In genomic region chr9:56559618-56560144, GRCm38 (mm10) we compare ENCODE assay signal across 32 mouse cellular contexts.
DNase-seq lines count a peak whose midpoint lies in the region; ATAC-seq and TF ChIP-seq lines count a peak whose summit lies in the region.
"Had no signal": no experiment of that assay in that cellular context is flagged by ENCODE, and none has a peak within 500 bp of the region (broad histone marks: within the 10 kb centered on the region; RNA-seq: fewer than 3 reads in every experiment).

No protein-coding gene starts in this region.

- no peak for DNase-seq in neural tube, embryonic 10.5 days (ENCODE audit: extremely low spot score, low spot score)
- DNase-seq in mesoderm, embryonic 11.5 days (ENCODE audit: low read depth, low spot score): peak; percentile 74
- no peak for DNase-seq in lung, postnatal 25 days (ENCODE audit: low spot score)
- DNase-seq: adrenal gland, adult 2 months; adrenal gland, postnatal 36 days; B cell, adult 2 months; cerebellum, adult 18-20 months; cerebellum, postnatal 10 days; heart, adult 2 months; heart, postnatal 10 days; kidney, postnatal 10 days; liver, embryonic 13.5 days; lung, adult 18-20 months; thymus, postnatal 4 days had no signal

- ATAC-seq in intestine, embryonic 15.5 days: peak; percentile 60
- no peak for ATAC-seq in intestine, postnatal 0 days
- ATAC-seq in neural tube, embryonic 12.5 days (ENCODE audit: low FRiP score, low read depth): peak; percentile 55
- no peak for ATAC-seq in embryonic facial prominence, embryonic 12.5 days (ENCODE audit: insufficient number of reproducible peaks, insufficient read depth, low FRiP score, low TSS enrichment)
- ATAC-seq: activated CD4-positive, CD25-positive, alpha-beta regulatory T cell, adult 4 months; hindbrain, postnatal 0 days; intestine, embryonic 16.5 days; lung, postnatal 0 days; midbrain, embryonic 15.5 days had no signal

- H3K4me2 ChIP-seq in intestine, embryonic 15.5 days (replicated peaks): no peak overlapping the region
- H3K4me2 ChIP-seq in intestine, postnatal 0 days (replicated peaks; ENCODE audit: low read depth): no peak overlapping the region
- no peak overlapping the region for H3K4me2 ChIP-seq in neural tube, embryonic 12.5 days (replicated peaks)
- H3K4me2 ChIP-seq in embryonic facial prominence, embryonic 12.5 days (replicated peaks): no peak overlapping the region
- H3K4me2 ChIP-seq: embryonic facial prominence, embryonic 15.5 days; forebrain, embryonic 12.5 days; heart, embryonic 13.5 days; limb, embryonic 15.5 days; liver, embryonic 13.5 days; midbrain, embryonic 15.5 days had no signal

- H3K9ac ChIP-seq in intestine, embryonic 15.5 days: no peak overlapping the region
- no peak overlapping the region for H3K9ac ChIP-seq in intestine, postnatal 0 days (ENCODE audit: low read depth, low read length)
- H3K9ac ChIP-seq in neural tube, embryonic 12.5 days: no peak overlapping the region
- H3K9ac ChIP-seq in embryonic facial prominence, embryonic 12.5 days: 0 out of 2 replicates have a peak overlapping the region, but pooled peaks have one; percentile 10
- H3K9ac ChIP-seq: embryonic facial prominence, embryonic 15.5 days; forebrain, embryonic 12.5 days; heart, embryonic 13.5 days; limb, embryonic 15.5 days; liver, embryonic 13.5 days; midbrain, embryonic 15.5 days had no signal

- H3K36me3 ChIP-seq in intestine, embryonic 15.5 days: no peaks in the 10 kb centered on the region
- no peaks in the 10 kb centered on the region for H3K36me3 ChIP-seq in intestine, postnatal 0 days (ENCODE audit: control insufficient read depth, insufficient read depth)
- no peaks in the 10 kb centered on the region for H3K36me3 ChIP-seq in neural tube, embryonic 12.5 days
- no peaks in the 10 kb centered on the region for H3K36me3 ChIP-seq in embryonic facial prominence, embryonic 12.5 days
- H3K36me3 ChIP-seq: embryonic facial prominence, embryonic 15.5 days; forebrain, embryonic 12.5 days; heart, embryonic 13.5 days; hindbrain, embryonic 10.5 days; limb, embryonic 15.5 days; liver, embryonic 13.5 days; midbrain, embryonic 10.5 days; midbrain, embryonic 15.5 days had no signal

- peaks cover 14% of the 10 kb centered on the region for H3K4me1 ChIP-seq in intestine, embryonic 15.5 days (replicated peaks)
- H3K4me1 ChIP-seq in intestine, postnatal 0 days (replicated peaks; ENCODE audit: control insufficient read depth, insufficient read depth, low read length): peaks cover 2% of the 10 kb centered on the region
- H3K4me1 ChIP-seq in neural tube, embryonic 12.5 days: peaks cover 38% of the 10 kb centered on the region
- peaks cover 5% of the 10 kb centered on the region; the same call in 1 of the 2 replicates for H3K4me1 ChIP-seq in embryonic facial prominence, embryonic 12.5 days
- H3K4me1 ChIP-seq: embryonic facial prominence, embryonic 15.5 days; limb, embryonic 15.5 days; liver, embryonic 13.5 days had no signal

- TF ChIP-seq CTCF in intestine, postnatal 0 days (IDR thresholded peaks at IDR 0.05; ENCODE audit: low read depth): no peak

- no peaks in the 10 kb centered on the region for H3K9me3 ChIP-seq in intestine, embryonic 15.5 days
- H3K9me3 ChIP-seq in intestine, postnatal 0 days (ENCODE audit: control insufficient read depth): no peaks in the 10 kb centered on the region
- no peaks in the 10 kb centered on the region for H3K9me3 ChIP-seq in neural tube, embryonic 12.5 days
- H3K9me3 ChIP-seq in embryonic facial prominence, embryonic 12.5 days: no peaks in the 10 kb centered on the region
- H3K9me3 ChIP-seq: embryonic facial prominence, embryonic 15.5 days; forebrain, embryonic 12.5 days; heart, embryonic 13.5 days; hindbrain, embryonic 10.5 days; limb, embryonic 15.5 days; liver, embryonic 13.5 days; midbrain, embryonic 10.5 days; midbrain, embryonic 15.5 days had no signal

- H3K27me3 ChIP-seq in intestine, embryonic 15.5 days (replicated peaks): no peaks in the 10 kb centered on the region
- H3K27me3 ChIP-seq in intestine, postnatal 0 days (replicated peaks; ENCODE audit: control insufficient read depth, insufficient read depth, low read length): 0 out of 2 replicates have a peak, but pooled peaks cover 3% of the 10 kb centered on the region
- H3K27me3 ChIP-seq in neural tube, embryonic 12.5 days (replicated peaks): no peaks in the 10 kb centered on the region
- peaks cover 6% of the 10 kb centered on the region; the same call in 1 of the 2 replicates for H3K27me3 ChIP-seq in embryonic facial prominence, embryonic 12.5 days
- H3K27me3 ChIP-seq: embryonic facial prominence, embryonic 15.5 days; heart, embryonic 13.5 days; liver, embryonic 13.5 days; midbrain, embryonic 15.5 days had no signal

- WGBS in intestine, embryonic 15.5 days: 27% methylated on average over 2 of the region's 2 CpGs
- WGBS in intestine, postnatal 0 days: 25% methylated on average over 2 of the region's 2 CpGs
- 9% methylated on average over 2 of the region's 2 CpGs for WGBS in neural tube, embryonic 12.5 days
- WGBS in embryonic facial prominence, embryonic 12.5 days: 19% methylated on average over 2 of the region's 2 CpGs

- no peak overlapping the region for H3K27ac ChIP-seq in intestine, embryonic 15.5 days
- H3K27ac ChIP-seq in intestine, postnatal 0 days (ENCODE audit: low read depth, low read length): no peak overlapping the region
- no peak overlapping the region for H3K27ac ChIP-seq in neural tube, embryonic 12.5 days
- no peak overlapping the region for H3K27ac ChIP-seq in embryonic facial prominence, embryonic 12.5 days
- H3K27ac ChIP-seq: embryonic facial prominence, embryonic 15.5 days; forebrain, embryonic 12.5 days; heart, adult 2 months; heart, embryonic 13.5 days; hindbrain, postnatal 0 days; layer of hippocampus, adult 2 months; left cerebral cortex, adult 2 months; limb, embryonic 15.5 days; liver, embryonic 13.5 days; macrophage; midbrain, embryonic 10.5 days; midbrain, embryonic 15.5 days had no signal

- no peak overlapping the region for H3K4me3 ChIP-seq in intestine, embryonic 15.5 days (replicated peaks)
- no peak overlapping the region for H3K4me3 ChIP-seq in intestine, postnatal 0 days (ENCODE audit: low read depth, low read length)
- no peak overlapping the region for H3K4me3 ChIP-seq in neural tube, embryonic 12.5 days
- no peak overlapping the region for H3K4me3 ChIP-seq in embryonic facial prominence, embryonic 12.5 days
- H3K4me3 ChIP-seq: embryonic facial prominence, embryonic 15.5 days; forebrain, embryonic 12.5 days; heart, adult 2 months; heart, embryonic 13.5 days; hindbrain, embryonic 10.5 days; layer of hippocampus, adult 2 months; left cerebral cortex, adult 2 months; limb, embryonic 15.5 days; liver, embryonic 13.5 days; midbrain, embryonic 10.5 days; midbrain, embryonic 15.5 days had no signal

Comparison
In these comparisons a context has a peak if more than half of its experiments do, and no peak if none do; other contexts are left out.
1. ATAC-seq: peak in intestine, embryonic 15.5 days (single experiment) and neural tube, embryonic 12.5 days (single experiment); none in intestine, postnatal 0 days (single experiment) and embryonic facial prominence, embryonic 12.5 days (single experiment).